Mouse (Mus musculus) c-Kit-positive CD71-positive TER-119-positive erythroid progenitor cells, embryonic 14.5 days (primary cell): ENCODE measurements around the gene Notch2.

Experiments
- DNase-seq: peaks from one replicate; pipeline ENCODE4 v3.0.0-alpha.2; 2013; ENCODE audit warnings: low spot score

The Notch2 gene

DNA sequence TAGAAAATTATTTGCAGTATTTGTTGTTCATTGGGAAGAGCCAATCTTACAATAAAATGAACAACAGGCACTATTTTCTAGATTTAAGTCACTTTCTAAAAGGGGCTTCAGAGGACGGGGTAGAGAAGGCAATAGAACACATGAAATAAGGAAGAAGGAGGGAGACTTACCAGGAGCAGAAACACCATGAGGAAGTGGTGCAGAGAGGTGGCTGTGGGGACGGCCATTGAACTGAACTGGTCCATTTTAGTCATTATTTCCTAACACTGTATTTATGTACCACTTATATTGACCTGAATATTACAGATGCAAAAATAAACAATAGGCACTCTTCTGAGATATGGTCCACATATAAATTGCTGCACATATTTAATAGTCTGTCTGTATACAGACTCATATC is 143.7 kb downstream of the Notch2 start:
- no peak for DNase-seq

DNA sequence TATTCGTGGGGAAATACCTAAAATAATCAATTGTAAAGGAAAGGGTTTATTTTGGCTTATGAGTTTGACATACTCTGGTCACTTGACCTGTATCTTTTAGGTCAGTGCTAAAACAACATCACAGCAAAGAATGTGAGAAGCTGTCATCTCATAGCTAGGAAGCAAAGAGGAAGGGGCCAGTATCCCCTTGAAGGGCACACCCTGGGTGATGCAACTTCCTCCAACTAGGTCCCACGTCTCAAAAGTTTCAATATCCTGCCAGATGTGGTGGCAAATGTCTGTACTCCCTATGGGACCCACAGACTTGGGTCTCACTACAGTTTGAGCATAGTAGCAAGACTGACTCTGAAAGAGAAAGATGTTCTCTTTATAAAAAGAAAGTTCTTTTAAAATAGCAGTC is 144.3 kb downstream of the Notch2 start:
- no peak for DNase-seq

- no peak for DNase-seq
These were observed 145.3 kb downstream of the Notch2 start for GRCm38 (mm10) chr3:98158646-98159045.

- DNase-seq, result no peak
These were observed 146.0 kb downstream of the Notch2 start for GRCm38 (mm10) chr3:98159289-98159688.

DNA sequence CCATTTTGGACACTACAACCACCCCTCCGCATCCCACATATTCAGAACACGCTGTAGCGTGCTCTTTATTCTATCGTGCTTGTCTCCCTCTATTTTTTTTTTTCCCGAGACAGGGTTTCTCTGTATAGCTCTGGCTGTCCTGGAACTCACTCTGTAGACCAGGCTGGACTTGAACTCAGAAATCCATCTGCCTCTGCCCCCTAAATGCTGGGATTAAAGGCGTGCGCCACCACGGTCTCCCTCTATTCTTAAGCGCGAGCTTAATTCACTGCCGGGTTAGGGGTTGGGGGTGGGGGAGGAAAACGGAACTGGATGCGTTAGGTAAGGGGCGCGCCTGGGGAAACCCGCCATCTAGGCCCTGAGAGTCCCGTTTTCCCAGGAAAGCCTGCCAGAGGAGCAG is 147.0 kb downstream of the Notch2 start, which contains the start of gene Adam30:
TSS of gene Adam30 (plus strand) at position 301 of the 400 bp plus-strand sequence.
- no peak for DNase-seq

- DNase-seq, result no peak
These were observed 165.0 kb downstream of the Notch2 start for GRCm38 (mm10) chr3:98178340-98178739.

DNA sequence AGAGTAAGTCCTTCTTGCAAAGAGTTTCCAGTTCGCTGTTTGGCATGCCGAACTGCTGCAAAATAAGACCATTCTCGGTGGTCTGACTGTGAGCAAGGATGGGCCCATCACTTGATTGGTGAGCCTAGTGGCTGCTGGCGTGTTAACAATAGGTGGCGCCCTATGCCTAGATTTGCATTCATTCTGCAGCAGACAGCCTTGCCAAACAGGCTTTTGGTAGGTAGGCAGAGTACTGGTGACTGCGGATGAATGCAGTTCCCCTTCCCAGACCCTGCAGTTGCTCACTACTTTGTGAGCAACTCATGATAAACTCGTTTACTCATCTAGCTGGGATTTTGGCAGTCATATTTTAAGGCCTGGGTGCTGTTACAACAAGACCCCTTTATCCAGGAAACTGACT is 167.5 kb downstream of the Notch2 start:
- DNase-seq, result no peak

- no peak for DNase-seq
These were observed 171.9 kb downstream of the Notch2 start for GRCm38 (mm10) chr3:98185163-98185714.

DNA sequence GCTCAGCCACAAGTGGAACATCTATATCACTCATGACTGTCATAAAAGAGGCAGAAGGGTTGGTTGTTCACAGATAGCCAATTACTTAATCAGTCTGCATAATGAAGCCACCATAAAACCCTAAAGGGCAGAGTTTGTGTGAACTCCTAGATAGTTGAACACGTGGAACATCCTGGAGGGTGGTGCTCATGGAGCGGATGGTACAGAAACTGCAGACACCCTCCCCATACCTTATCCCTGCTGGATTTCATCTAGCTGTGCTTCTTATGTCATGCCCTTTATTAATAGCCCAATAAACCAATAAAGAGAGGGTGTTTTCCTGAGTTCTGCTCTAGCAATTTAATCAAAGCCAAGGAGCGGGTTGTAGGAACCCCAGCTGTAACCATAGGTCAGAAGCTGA is 174.4 kb downstream of the Notch2 start:
- DNase-seq, result no peak

GRCm38 (mm10) chr3:98197711-98198532 is 184.6 kb downstream of the Notch2 start:
- DNase-seq, result no peak

DNA sequence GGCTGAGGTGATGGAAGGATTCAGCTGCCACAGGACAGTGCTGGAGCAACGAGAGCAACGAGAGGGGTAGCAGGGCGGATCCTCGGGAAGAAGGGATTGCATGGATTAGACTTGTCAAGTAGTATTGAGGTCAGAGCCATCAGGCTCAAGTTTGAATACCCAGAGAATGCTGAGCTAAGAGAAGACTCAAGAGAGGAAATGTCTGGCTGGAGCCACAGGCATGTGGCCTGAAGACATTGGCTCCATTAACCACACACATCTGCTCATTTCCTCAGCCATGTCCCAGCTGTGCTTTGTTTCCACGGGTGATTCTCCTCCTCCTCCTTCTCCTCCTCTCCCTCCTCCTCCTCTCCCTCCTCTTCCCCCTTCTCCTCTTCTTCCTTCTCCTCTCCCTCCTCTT is 186.4 kb downstream of the Notch2 start:
- no peak for DNase-seq
